Mouse (Mus musculus) heart, adult 8-10 months (tissue): ENCODE results near the gene Prss53. TPM values are rescaled to one million over a fixed set of nuclear protein-coding genes. Genes with fewer than 3 reads are reported as not detected.
"Not testable (repeated sequence)": the region's sequence is repeated elsewhere in the genome, so short reads cannot be mapped to it uniquely, and the experiment has no call there.

ENCODE experiments used
- DNase-seq: peaks from one replicate; pipeline ENCODE4 v3.0.0; 2022; ENCODE audit warnings: low spot score
- total RNA-seq, 4 experiments: library from RNA; stranded (reverse); gene quantifications; 2 replicates each; pipeline ENCODE4 v1.2.4; 2022

Gene Prss53
- total RNA-seq, 4 experiments from 2014 or later, result 0.29 to 1.6 (median 0.74) TPM

DNA sequence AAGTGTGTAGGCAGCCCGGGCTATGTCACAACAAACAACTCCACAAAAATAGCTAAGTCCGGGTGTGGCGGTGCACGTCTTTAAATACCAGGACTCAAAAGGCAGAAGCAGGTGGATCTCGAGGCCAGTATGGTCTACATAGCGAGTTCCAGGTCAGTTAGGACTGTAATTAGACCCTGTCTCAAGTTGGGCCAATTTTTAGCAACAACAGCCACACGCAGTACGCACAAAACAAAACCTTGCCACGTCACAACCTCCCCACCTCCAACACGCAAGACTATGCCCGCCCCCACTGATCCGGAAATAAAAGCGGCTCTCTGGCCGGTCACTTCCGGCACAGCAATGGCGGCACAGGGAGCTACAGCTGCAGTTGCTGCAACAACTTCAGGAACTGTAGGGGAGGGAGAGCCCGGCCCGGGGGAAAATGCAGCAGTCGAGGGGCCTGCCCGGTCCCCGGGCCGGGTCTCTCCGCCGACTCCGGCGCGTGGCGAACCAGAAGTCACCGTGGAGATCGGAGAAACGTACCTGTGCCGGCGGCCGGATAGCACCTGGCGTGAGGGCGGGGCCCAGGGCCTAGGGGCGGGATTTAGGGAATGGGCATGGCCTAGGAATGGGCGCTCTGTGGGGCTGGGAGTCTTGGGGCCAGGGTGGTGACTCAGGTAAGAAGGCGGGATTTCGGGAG lies 21.6 kb upstream of the Prss53 start, which contains the start of gene Kat8:
Gene Kat8 (plus strand): TSS at position 327 of the 682 bp plus-strand sequence.
- DNase-seq, result peak; percentile 89

DNA sequence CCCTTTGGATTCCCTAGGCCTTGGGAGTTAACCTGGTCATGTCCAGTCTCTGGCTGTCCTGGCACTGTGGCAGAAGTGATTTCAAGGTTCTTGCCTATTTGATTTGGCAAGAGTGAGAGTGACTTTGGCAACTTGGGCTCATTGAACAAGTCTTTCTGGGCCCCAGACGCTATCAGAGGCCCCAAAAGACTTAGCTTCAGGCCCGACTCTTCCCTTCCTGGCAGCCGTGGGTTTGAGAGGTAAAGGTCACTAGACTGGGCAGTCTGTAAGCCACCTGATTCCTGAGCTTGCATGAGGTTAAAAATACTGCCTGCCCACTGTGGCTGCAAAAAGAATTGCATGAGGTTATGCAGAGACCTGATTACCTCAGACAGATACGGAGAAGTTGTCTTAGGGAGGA lies 17.9 kb upstream of the Prss53 start:
- DNase-seq, result no peak

DNA sequence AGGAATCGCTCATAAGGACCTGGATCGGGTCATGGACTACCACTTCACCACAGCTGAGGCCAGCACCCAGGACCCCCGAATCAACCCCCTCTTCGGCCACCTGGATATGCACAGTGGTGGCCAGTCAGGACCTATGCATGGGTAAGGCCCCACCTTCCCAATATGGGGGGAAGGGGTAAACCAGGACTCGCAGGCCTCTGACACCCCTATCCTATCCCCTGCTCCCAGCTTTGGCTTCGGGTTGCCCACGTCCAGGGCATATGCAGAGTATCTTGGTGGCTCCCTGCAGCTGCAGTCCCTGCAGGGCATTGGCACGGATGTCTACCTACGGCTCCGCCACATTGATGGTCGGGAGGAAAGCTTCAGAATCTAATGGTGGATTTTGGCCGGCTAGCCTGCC lies 17.2 kb upstream of the Prss53 start:
- DNase-seq, result no peak

DNA sequence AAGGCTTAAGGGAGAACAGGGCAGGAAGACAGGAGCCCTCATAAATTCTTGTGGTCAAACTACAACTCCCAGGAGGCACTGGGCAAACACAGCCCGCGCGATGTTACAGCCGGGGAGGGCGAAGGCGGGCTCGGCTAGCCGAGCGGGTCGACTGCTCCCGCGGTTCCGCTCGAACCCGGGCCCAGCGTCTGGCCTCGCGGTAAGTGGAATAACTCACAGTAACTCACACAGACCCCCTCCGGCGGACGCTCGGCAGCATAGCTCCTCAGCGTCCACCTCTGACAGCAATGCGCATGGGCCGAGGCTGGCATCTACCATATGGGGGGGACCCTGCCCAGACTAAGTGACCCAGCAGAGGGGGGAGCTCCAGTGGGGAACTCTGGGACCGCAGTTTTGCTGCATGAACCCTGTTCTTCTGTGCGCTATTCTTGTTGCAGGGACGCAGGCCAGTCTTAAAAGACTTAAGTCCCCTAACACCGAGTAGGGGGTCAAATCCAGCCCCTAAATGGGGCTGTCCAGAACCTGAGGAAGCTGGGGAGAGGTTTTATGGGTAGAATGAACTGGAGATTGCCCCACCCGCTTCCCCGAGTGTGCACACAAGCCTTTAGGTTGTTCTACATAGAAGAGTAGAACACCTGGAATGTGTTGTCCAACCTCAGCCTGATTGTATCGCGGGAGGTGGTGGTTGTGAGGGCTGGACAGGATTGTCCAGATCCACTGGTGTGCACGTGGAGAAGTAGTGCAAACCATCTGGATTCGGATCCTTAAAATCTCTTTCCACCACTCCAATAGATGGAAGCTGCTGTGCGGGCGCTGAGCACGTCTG lies 13.4 kb upstream of the Prss53 start, which contains the start of gene Bckdk:
Gene Bckdk (plus strand): TSS at position 112 of the 826 bp plus-strand sequence.
- peak; percentile 74 for DNase-seq

DNA sequence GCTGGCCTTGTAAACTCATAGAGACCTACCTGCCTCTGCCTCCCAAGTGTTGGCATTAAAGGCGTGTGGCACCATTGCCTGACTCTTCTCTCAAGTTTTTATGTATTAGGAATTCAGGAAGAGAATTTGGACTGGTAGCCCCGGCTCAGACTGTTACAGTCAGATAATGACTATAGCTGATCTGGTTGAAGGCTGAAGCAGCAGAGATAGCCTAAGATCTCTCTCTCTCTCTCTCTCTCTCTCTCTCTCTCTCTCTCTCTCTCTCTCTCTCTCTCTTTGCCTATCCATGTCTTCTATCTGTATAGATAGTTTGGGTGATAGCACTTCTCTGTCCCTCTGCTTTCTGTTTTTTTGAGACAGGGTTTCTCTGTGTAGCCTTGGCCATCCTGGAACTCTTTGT lies 11.0 kb upstream of the Prss53 start:
- DNase-seq, result no peak

DNA sequence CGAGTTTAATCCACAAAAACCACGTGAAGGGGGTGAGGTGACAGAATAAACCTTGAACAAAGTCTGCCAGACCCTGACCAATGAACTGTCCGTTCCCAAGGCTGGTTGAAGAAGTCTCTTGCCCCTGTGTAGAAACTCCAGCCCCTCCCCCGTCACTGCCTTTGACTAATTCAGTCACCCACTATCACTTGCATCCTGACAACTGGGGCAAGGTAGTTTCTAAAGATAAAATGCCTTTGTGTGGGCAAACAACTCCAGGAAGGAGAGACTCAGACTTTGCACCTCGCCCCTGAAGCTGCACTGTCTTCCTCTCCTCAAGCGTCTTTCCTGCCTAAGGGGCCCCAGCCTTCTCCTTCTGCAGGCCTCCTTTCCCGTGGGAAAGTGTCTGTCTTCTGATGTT lies 9.2 kb upstream of the Prss53 start:
- DNase-seq, result no peak

DNA sequence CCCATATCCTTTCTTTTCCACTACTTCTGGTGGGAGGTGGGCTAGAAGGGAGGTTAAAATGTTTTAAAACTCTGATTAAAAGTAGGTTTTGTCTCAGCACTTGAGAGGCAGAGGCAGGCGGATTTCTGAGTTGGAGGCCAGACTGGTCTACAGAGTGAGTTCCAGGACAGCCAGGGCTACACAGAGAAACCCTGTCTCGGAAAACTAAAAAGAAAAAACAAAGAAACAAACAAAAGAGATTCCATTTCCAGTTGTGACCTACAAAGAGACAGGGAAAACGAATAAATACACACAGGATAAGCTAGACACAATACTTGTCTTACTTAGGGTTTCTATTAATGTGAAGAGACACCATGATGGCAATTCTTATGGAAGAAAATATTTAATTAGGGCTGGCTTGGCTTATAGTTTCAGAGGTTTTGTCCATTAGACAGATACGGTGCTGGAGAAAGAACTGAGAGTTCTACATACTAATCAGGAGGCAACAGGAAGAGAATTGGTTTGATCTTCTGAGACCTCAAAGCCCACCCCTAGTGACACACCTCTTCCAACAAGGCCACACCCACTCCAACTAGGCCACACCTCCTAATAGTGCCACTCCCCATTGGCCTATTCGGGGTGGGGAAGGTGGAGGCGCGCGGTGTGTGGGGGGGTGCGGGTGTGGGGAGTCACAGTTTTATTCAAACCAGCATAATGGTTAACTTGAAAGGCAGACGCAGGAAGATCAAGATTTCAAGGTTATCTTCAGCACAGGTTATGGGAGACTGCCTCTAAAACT lies 7.6 kb upstream of the Prss53 start:
- DNase-seq, result no peak

DNA sequence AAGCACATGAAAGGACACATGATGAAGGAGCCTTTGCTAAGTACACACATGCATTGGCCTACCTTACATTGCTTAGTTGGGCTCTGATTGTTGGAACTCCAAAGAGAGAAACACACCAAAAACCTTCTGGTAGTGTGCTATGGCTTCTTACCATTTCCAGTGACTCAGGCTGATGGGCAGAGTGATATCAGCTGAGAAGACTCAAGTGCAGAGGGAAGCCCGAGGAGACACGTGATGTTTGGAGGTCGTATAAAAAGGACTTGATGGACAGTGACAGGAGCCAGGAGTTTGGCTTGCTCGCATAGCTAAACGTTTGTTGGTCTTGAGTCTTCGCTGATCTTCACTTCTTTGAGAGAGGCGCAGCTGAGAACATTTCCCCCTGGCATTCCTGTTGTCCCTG lies 6.8 kb upstream of the Prss53 start:
- DNase-seq, result no peak

DNA sequence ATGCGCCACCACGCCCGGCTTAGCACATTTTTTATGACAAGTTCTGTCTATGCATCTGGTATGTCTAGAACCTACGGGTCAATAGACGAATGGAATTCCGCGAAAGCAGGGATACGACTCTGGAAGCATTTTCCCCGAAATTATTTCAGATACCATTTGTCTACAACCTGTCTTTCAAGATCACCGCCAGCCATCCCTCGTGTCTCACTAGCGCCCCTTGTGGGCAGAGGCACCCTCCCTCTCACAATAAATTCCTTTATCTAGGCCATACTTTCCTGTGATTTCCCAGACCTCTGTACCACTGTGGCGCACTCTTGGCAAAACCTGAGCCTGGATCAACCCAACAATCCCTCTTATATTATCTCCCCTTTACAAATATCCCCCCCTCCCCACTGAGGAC lies 5.6 kb upstream of the Prss53 start:
- peak; percentile 27 for DNase-seq

DNA sequence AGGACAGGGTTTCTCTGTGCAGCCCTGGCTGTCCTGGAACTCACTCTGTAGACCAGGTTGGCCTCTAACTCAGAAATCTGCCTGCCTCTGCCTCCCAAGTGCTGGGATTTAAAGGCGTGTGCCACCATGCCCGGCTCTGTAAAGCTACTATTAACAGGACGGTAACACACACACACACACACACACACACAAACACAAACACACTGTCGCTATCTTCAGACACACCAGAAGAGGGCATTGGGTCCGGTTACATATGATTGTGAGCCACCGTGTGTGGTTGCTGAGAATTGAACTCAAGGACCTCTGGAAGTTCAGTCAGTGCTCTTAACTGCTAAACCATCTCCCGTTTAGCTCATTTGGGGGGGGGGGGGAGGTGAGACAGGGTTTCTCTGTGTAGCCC lies 5.1 kb upstream of the Prss53 start:
- DNase-seq, result not testable (repeated sequence)

DNA sequence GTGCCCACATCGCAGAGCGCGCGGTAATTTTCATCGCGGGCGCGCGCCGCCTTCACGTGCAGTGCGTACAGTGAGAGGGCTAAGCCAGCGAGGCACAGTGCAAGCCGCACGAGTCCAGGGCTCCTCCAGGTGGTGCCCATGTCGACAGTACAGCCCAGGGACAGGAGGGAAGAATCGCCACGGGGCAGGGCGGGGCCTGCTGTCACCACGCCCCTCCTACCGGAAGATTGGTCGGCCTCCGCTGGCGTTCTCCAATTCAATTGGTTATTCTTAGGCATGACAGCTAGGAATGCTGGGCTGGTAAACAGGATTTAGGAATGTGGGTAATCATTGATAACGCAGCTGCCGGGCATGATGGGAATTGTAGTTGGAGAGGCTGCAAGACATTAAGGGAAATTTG lies 4.7 kb upstream of the Prss53 start, which contains the start of the genes Gm21974 and Vkorc1:
Gene Gm21974 (minus strand): TSS at position 13 of the 400 bp plus-strand sequence.
Gene Vkorc1 (minus strand): TSS at position 176 of the 400 bp plus-strand sequence.
- DNase-seq, result peak; percentile 97

DNA sequence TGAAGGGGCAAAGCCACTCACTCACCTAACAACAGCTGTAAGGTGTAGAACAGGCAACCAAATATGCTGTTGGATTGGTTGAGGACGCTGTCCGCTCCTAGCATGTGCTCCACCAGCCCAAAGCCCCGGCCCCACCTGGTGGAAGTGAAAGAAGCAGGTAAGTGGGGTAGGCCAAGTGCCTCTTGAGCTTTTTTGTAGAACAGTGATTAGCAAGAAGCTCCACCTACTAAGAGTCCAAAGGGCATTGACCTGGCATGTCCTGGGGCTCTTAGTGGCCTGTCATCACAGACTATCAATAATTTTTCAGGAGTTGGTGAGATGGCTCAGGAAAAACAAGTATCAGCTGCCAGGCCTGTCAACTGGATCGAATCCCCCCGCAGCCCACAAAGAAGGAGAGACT lies 3.7 kb upstream of the Prss53 start:
- DNase-seq, result no peak

DNA sequence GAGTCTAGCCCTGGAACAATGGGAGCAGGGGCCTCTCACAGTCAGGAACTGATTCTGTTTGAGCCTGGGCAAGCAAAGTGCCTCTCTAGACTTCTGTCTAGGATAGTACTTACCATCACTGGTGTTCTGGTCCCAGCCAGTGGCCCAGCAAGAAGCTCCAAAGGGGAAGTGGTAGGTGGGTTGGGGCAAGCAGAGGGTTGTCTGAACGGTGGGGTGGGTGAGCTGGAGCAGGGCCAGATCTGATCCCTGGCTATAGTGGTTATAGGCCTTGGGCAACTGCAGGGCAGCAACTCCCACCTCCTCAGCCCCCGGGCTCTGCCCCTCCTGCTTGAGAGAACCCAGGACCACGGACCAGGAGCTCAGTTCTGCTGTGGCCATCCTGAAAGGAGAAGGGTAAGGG lies 1.9 kb downstream of the Prss53 start:
- no peak for DNase-seq

DNA sequence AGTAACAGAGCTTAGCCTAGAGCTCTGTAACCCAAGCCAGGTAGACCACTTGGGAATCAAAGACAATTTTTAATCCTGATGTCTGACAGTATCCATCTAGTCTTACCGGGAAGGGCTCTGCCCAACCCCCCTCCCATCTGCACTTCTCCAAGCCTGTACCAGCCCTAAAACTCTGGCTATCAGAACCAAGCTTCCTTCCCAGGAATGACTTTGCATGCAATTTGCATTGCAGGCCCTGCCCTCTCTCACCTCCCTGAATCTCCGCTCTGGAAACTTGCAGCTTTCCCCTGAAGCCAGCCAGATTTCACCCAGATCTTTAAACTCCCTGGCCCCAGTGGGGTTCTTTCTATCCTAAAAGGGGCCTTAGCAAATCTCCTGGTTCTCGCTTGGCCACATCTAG lies 3.0 kb downstream of the Prss53 start:
- DNase-seq, result no peak

DNA sequence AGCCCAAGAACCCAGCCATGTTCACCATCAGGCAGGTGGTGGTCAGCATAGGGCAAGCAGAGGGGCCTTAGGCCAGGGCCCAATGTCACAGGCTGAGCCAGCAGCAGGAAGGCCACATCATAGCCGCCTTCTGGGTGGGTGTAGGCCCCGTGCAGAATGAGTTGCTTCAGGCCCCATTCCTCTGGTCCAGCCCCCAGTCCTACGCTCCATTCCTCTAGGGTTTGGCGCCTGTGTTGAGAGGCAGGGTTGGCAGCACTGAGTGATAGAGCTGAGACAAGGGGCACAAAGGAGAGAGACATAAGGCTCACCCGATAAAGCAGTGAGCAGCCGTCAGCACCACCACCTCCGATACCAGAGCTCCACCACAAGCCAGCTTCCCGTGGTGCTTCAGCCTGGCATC lies 3.6 kb downstream of the Prss53 start:
- no peak for DNase-seq

DNA sequence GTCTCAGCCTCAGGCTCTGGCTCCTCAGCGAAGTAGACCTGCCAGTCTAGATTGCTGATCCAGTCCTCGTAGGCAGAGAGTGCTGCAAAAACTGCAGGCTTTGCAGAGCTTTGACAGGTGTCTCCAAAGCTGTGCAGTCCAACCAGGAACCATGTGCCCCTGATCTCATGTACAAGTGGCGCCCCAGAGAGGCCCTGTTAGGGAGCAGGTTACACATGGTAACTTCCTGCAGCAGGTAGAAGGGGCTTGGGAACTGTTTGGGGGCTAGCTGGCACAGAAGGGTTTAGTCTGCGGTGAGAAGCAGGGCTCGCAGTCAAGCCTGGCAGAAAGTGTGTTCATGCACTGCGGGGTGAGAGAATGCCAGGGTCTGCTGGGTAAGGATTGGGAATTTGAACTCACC lies 4.2 kb downstream of the Prss53 start:
- DNase-seq, result no peak

DNA sequence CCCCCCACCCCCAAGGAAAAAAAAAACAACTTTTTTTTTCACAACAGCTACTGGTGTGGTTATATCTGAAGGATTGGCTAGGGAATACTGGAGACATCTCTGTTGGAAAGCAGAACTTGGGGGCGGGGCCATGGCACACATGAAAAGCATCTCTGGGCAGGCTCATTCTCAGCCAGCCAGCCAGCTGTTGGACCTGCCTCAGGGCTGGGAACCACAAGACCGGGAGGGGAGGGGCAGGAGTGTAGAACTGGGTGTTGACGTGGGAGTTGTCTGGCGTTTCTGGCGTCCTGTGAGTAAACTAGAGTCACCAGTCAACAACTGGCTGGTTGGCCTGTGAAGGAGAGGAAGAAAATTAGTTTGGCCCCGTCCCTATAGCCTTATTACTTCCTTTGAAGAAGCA lies 4.8 kb downstream of the Prss53 start:
- DNase-seq, result peak; percentile 69

DNA sequence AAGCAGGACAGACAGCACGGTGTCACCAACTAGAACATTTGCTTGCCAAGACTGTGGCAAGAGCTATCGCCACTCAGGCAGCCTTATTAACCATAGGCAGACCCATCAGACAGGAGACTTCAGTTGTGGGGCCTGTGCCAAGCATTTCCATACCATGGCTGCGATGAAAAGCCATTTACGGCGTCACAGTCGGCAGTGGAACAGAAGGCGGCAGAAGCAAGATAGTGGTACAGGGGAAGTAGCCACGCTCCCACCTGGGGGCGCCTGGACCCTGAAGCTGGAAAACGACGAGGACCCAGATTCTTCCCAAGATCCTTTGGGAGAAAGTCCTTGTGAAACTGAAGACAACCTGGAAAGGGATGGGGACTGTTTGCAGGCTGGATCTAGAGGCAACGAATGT lies 10.3 kb downstream of the Prss53 start:
- no peak for DNase-seq

DNA sequence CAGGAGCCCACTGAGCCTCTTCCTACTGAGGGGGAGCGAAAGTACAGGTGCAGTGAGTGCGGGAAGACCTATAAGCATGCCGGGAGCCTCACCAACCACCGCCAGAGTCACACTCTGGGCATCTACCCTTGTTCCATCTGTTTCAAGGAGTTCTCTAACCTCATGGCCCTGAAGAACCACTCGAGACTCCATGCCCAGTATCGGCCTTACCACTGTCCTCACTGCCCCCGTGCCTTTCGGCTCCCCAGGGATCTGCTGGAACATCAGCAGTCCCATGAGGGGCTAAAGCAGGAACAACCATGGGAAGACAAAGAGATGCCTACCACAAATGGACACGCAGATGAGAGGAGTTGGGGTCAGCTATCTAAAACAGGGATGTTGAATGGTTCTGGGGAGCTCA lies 11.5 kb downstream of the Prss53 start:
- no peak for DNase-seq

DNA sequence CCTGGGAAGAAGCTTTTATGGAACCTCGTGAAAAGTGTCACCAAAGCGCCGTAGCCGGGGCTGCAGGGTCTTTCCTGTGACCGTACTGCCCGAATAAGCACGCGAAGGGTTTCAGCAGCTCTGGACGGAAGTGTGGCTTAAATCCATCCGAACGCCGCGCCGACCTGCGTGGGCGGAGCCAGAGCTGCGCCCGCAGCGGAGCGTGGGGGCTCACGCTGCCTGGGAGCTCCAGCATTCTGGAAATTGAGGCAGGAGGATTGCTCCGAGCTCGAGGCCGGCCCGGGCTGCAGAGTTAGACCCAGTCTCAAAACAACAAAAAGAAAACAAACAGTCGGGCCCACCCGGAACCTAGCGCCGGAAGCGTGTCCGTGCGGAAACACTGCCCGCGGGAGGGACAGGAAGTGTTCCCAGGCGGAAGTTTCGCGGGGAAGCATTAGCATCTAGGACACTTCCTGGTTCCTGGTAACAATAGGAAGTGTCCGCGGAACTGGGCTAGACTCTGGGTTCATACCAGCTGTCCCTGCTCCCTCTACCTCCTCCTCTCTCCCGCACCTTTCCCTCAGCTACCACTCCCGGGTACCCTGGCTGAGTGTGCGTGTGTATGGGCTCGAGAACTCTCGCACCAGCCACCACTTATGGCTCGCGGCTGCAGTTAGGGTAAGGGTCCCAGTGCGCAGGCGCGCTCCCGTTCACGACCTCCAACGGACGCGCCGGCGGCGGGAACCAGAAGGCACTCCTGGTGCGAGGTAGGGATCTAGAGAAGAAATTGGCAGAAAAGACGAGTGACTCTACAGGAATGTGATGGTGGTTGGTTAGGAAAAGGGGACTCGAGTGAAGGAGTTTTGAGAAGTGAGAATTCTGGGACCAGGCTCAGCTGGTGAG lies 14.1 kb downstream of the Prss53 start, which contains the start of gene Zfp668:
Gene Zfp668 (minus strand): TSS at position 362 of the 882 bp plus-strand sequence.
- peak; percentile 90 for DNase-seq

DNA sequence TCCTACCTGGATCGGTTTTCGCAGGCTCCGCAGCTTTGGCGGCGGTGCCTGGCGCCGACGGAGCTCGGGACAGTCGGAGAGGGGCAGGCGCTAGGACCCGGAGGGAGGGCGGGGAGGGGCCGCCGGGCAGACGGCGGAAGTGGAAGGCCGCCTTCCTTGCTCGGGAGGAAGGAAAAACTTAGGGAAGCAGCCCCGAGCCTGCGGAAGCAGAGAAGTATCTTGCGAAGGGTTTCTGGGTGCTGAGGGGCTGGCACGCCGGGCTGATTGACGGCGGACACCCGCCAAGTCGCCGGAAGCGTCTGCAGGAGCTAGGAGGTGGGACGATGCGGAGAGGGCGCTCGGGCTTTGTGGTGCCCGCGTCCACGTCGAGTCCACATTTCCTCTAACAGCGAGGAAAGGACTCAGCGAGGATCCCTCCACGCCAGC lies 14.7 kb downstream of the Prss53 start, which contains the start of gene Zfp646:
Gene Zfp646 (plus strand): TSS at position 181 of the 426 bp plus-strand sequence.
- DNase-seq, result peak; percentile 66
